Mouse (Mus musculus) layer of hippocampus, adult 11-12 months (tissue): Measurements from ENCODE around the gene Snrpd3.
A peak's percentile ranks its signal among the peaks of the same experiment; 100 is the strongest.
"Not testable (repeated sequence)": the region's sequence is repeated elsewhere in the genome, so short reads cannot be mapped to it uniquely, and the experiment has no call there.

Experiments used
- DNase-seq: peaks from one replicate; pipeline ENCODE4 v3.0.0; 2022; ENCODE audit warnings: low spot score

Snrpd3 gene

DNA sequence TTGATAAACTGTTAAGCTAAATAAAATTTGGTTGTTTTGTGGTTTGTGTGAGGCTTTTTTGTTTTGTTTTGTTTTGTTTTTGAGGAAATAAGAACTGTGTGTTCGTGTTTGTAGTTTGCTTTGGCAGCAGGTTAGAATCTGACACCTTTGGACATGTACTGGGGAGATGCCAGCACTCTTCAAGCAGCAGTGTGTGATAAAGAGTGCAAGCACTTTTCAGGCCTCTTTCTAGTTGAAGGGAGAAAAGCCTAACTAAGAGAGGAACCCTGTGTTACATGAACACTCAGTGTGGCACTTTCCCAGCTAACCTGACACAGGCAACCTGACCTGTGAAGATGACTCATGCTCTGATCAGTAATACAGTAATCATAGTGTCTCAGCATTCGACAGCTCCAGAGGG, 18.1 kb downstream of the Snrpd3 start:
- DNase-seq = no peak

- no peak for DNase-seq
Measured at GRCm38 (mm10) chr10:75536123-75536522, 18.8 kb downstream of the Snrpd3 start.

DNA sequence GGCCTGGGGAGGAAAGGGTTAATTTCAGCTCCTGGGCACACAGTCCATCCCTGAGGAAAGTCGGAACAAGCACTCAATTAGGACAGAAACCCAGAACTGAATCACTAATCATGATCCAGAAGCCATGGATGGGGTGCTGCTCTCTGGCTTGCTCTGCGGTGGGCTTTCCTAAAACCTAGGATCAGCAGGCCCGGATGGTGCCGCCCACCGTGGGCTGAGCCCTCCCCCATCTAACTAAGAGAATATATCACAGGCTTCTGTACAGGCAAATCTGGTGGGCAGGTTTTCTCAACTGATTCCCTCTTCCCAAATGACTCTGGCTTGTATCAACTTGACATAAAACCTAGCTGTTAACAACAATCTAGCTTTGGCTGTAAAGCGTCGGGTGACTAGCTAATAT, 30.6 kb downstream of the Snrpd3 start:
- no peak for DNase-seq

- no peak for DNase-seq
Measured at GRCm38 (mm10) chr10:75548486-75548885, 31.1 kb downstream of the Snrpd3 start.

GRCm38 (mm10) chr10:75549886-75550285, 32.5 kb downstream of the Snrpd3 start:
- no peak for DNase-seq

- DNase-seq = no peak
Measured at GRCm38 (mm10) chr10:75551175-75551574, 33.8 kb downstream of the Snrpd3 start.

DNA sequence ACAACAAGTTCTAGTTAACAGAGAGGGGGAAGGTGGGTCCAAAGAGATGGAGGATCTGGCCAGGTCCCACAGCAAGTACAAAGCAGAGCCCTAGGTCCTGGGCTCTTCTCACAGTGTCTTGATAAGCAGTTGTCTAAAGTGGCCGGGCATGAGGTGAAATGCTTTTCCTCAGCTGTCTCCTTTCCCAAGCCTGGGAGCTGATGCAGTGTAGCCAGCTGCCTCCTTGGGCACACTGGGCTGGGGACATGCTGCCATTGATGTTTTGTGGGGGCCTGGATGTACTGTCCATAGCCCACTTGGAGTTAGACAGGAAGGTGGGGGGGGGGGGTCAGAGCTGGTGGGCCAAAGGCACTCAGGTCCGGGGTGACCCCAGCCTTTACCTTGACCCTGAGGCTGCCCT, 34.8 kb downstream of the Snrpd3 start:
- DNase-seq = no peak

DNA sequence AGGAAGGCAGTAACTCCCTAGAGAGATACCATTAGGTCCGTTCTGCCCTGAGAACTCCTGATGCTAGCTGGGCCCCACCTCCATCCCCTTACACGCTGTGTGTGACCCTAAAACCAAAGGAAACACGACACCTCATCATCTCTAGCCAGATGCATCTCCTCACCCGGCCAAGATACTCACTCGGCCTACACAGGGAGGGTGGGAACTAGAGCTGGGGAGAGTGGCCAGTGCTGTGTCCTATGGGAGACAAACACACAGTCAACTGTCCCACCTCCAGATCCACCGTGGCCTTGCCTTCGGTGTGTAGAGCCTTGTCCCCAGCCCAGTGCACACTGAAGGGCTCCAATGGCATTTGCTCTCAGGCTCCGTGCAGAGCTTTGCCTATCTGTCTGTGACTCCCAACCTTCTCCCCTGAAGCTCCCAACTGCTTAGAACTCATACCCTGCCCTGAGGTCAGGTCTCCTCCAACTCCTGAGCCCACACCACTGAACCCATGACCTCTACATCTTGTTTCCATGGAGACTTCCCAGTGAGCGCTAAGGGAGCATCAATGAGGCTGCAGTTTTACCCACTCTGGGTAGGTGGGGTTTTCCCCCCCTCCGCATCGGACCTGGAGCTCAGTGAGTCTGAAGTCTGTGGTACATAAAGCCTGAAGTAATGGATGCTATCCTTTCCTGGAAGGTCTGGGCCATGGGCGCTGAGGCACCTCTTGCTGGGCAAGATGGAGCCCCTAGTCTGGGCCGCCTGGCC, 35.5 kb downstream of the Snrpd3 start:
- no peak for DNase-seq

GRCm38 (mm10) chr10:75554090-75554489, 36.7 kb downstream of the Snrpd3 start:
- DNase-seq = no peak

- no peak for DNase-seq
Measured at GRCm38 (mm10) chr10:75555557-75555956, 38.2 kb downstream of the Snrpd3 start.

GRCm38 (mm10) chr10:75556026-75556425, 38.7 kb downstream of the Snrpd3 start:
- peak; percentile 87 for DNase-seq

GRCm38 (mm10) chr10:75558515-75558914, 41.2 kb downstream of the Snrpd3 start:
- peak; percentile 31 for DNase-seq

- DNase-seq = no peak
Measured at GRCm38 (mm10) chr10:75559041-75559675, 41.8 kb downstream of the Snrpd3 start.

- peak; percentile 33 for DNase-seq
Measured at GRCm38 (mm10) chr10:75559676-75560548, 42.6 kb downstream of the Snrpd3 start, which contains the start of gene Lrrc75b. Gene Lrrc75b, minus strand, starts transcription at chr10:75560330.

DNA sequence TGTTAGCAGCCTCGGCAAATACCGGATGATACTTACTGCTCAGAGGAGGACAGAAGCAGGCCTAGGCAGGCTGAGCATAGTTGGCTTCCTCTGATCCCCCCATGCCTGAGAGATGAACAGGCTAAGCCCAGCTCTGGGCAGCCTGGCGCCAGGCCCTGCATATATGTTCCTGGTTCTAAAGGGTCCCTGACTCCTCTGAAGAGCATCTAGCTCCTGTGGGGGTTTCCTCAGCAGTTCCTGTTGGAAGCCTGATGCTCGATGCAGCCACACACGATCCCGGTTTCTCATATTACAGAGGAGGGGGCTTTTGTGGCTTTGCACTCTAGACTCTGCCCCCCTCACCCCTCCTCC, 43.2 kb downstream of the Snrpd3 start:
- DNase-seq = no peak

DNA sequence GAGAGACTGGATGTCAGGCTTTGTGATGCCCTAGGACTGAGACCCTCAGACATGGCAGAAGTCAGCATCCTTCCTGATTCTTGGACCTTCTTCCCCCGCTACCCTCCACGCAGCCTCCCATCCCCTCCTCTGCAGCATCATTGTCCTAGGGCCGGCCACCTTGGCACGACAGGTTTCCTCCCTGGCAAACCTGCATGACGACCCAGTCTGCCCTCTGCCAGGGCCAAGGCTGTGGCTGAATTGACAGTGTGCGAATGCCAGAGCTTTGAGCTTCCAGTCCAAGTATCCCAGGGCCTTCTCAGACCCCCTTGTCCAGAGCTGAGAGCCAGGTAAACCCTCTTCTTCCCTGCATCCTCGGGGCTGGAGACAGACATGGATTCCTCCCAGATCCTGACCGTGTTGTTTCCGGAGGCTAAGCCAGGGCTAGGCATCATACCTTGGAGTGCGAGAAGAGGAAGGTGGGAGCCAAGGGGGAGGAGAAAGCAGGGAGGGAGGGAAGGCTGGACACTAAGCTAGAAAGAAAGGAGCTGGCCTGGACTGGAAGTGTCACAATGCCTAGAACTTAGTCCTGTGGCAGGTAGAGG, 43.8 kb downstream of the Snrpd3 start, which contains the start of gene Ggt1:
Ggt1 (plus strand) TSS at position 534 of the 584 bp plus-strand sequence.
- DNase-seq = no peak

DNA sequence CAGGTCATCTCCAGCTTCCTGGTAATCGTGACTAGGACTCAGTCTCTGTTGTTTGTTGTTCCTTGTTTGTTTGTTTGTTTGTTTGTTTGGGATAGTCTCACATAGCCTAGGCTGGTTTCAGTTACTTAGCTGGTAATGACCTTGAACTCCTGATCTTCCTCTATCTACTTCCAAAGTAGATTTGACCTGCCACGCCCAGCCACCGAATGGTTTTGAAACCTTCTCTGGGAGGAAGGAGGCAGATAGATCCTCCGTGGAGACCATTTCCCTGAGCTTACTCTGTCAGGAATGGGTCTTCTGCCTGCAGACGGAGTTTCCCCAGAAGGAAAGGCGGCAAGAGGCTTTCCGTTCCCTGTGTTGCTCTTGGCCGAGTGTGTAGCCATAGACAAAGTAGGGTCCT, 45.2 kb downstream of the Snrpd3 start:
- no peak for DNase-seq

GRCm38 (mm10) chr10:75564687-75565265, 47.4 kb downstream of the Snrpd3 start:
- no peak for DNase-seq

- no peak for DNase-seq
Measured at GRCm38 (mm10) chr10:75565436-75565835, 48.1 kb downstream of the Snrpd3 start.

GRCm38 (mm10) chr10:75565906-75566305, 48.6 kb downstream of the Snrpd3 start:
- DNase-seq = no peak

DNA sequence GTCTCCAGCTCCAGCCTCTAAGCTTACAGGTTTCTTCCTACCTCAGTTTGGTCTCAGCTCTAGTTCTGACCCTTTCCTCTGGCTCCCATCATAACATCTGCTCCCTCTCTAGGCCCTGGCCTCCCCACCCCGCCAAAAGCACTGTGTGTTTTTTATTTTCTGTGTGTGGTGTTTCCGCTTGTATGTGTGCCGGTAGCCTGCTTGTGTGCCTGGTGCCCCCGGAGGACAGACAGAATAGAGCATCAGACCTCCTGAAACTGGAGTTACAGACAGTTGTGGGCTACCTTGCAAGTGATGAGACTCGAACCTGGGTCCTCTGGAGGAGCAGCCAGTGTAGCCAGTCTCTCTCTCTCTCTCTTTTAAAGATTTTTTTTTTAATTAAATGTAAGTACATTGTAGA, 49.0 kb downstream of the Snrpd3 start:
- no peak for DNase-seq

GRCm38 (mm10) chr10:75566765-75567164, 49.4 kb downstream of the Snrpd3 start:
- not testable (repeated sequence) for DNase-seq
